Mouse (Mus musculus): ENCODE data around the gene Pax7. TPM values are rescaled to one million over a fixed set of nuclear protein-coding genes. Genes with fewer than 3 reads are reported as not detected.

Pax7 gene
- polyA plus RNA-seq, 1 experiment from 2014 or later: 0.04 TPM

- no peak overlapping the region for H3K27ac ChIP-seq (ENCODE audit: low read length)
- no peaks in the 10 kb centered on the region for H3K9me3 ChIP-seq (ENCODE audit: control insufficient read depth, low read length)
- no peak overlapping the region for H3K4me3 ChIP-seq (ENCODE audit: low read length)
- ATAC-seq (ENCODE audit: low read depth): no peak
- no peak overlapping the region for H3K4me2 ChIP-seq (ENCODE audit: low read depth, low read length)
- H3K9ac ChIP-seq (ENCODE audit: low read length): no peak overlapping the region
- H3K27me3 ChIP-seq (ENCODE audit: control insufficient read depth, insufficient read depth, low read depth, low read length): peaks cover 91% of the 10 kb centered on the region
- WGBS: 4% methylated on average over 9 of the region's 9 CpGs
- H3K36me3 ChIP-seq (ENCODE audit: control insufficient read depth, insufficient read depth, low read length): no peaks in the 10 kb centered on the region
- peaks cover 17% of the 10 kb centered on the region for H3K4me1 ChIP-seq (replicated peaks; ENCODE audit: control insufficient read depth, insufficient read depth, low read length)
Measured at GRCm38 (mm10) chr4:139819411-139820030, 13.8 kb downstream of the Pax7 start.

GRCm38 (mm10) chr4:139818163-139818562, 15.2 kb downstream of the Pax7 start:
- Histone ChIP-seq H3K4me3 (ENCODE audit: low read length) (no peak overlapping the region), H3K9ac (ENCODE audit: low read length) (no peak overlapping the region), H3K27ac (ENCODE audit: low read length) (no peak overlapping the region), H3K4me1 (replicated peaks; ENCODE audit: control insufficient read depth, insufficient read depth, low read length) (peaks cover 17% of the 10 kb centered on the region), H3K27me3 (ENCODE audit: control insufficient read depth, insufficient read depth, low read depth, low read length) (peaks cover 91% of the 10 kb centered on the region), H3K9me3 (ENCODE audit: control insufficient read depth, low read length) (no peaks in the 10 kb centered on the region), H3K4me2 (ENCODE audit: low read depth, low read length) (peak overlapping the region; percentile 22; the same call in 1 of the 2 replicates), H3K36me3 (ENCODE audit: control insufficient read depth, insufficient read depth, low read length) (no peaks in the 10 kb centered on the region)
- ATAC-seq (ENCODE audit: low read depth): peak; percentile 84
- 3% methylated on average over 7 of the region's 7 CpGs for WGBS

GRCm38 (mm10) chr4:139813371-139813960, 19.9 kb downstream of the Pax7 start:
- Histone ChIP-seq H3K36me3 (ENCODE audit: control insufficient read depth, insufficient read depth, low read length) (no peaks in the 10 kb centered on the region), H3K27me3 (ENCODE audit: control insufficient read depth, insufficient read depth, low read depth, low read length) (peaks cover 77% of the 10 kb centered on the region), H3K9ac (ENCODE audit: low read length) (no peak overlapping the region), H3K27ac (ENCODE audit: low read length) (no peak overlapping the region), H3K4me3 (ENCODE audit: low read length) (no peak overlapping the region), H3K4me1 (replicated peaks; ENCODE audit: control insufficient read depth, insufficient read depth, low read length) (peaks cover 10% of the 10 kb centered on the region), H3K4me2 (ENCODE audit: low read depth, low read length) (no peak overlapping the region), H3K9me3 (ENCODE audit: control insufficient read depth, low read length) (no peaks in the 10 kb centered on the region)
- no peak for ATAC-seq (ENCODE audit: low read depth)
- WGBS: 17% methylated on average over 9 of the region's 9 CpGs

- Histone ChIP-seq H3K4me2 (ENCODE audit: low read depth, low read length) (no peak overlapping the region), H3K4me3 (ENCODE audit: low read length) (no peak overlapping the region), H3K36me3 (ENCODE audit: control insufficient read depth, insufficient read depth, low read length) (no peaks in the 10 kb centered on the region), H3K9me3 (ENCODE audit: control insufficient read depth, low read length) (no peaks in the 10 kb centered on the region), H3K9ac (ENCODE audit: low read length) (no peak overlapping the region), H3K27ac (ENCODE audit: low read length) (no peak overlapping the region), H3K27me3 (ENCODE audit: control insufficient read depth, insufficient read depth, low read depth, low read length) (peaks cover 70% of the 10 kb centered on the region), H3K4me1 (replicated peaks; ENCODE audit: control insufficient read depth, insufficient read depth, low read length) (peaks cover 5% of the 10 kb centered on the region; the same call in 1 of the 2 replicates)
- 65% methylated on average over 4 of the region's 4 CpGs for WGBS
- no peak for ATAC-seq (ENCODE audit: low read depth)
Measured at GRCm38 (mm10) chr4:139811901-139812300, 21.4 kb downstream of the Pax7 start.

GRCm38 (mm10) chr4:139811475-139811874, 21.9 kb downstream of the Pax7 start:
- peaks cover 70% of the 10 kb centered on the region for H3K27me3 ChIP-seq (ENCODE audit: control insufficient read depth, insufficient read depth, low read depth, low read length)
- WGBS: 42% methylated on average over 5 of the region's 5 CpGs
- no peak overlapping the region for H3K4me2 ChIP-seq (ENCODE audit: low read depth, low read length)
- H3K4me3 ChIP-seq (ENCODE audit: low read length): no peak overlapping the region
- no peak for ATAC-seq (ENCODE audit: low read depth)
- H3K27ac ChIP-seq (ENCODE audit: low read length): no peak overlapping the region
- H3K4me1 ChIP-seq (replicated peaks; ENCODE audit: control insufficient read depth, insufficient read depth, low read length): peaks cover 5% of the 10 kb centered on the region; the same call in 1 of the 2 replicates
- H3K9ac ChIP-seq (ENCODE audit: low read length): no peak overlapping the region
- no peaks in the 10 kb centered on the region for H3K36me3 ChIP-seq (ENCODE audit: control insufficient read depth, insufficient read depth, low read length)
- H3K9me3 ChIP-seq (ENCODE audit: control insufficient read depth, low read length): no peaks in the 10 kb centered on the region

GRCm38 (mm10) chr4:139810762-139811438, 22.4 kb downstream of the Pax7 start:
- ATAC-seq (ENCODE audit: low read depth): no peak
- Histone ChIP-seq H3K4me1 (replicated peaks; ENCODE audit: control insufficient read depth, insufficient read depth, low read length) (peaks cover 5% of the 10 kb centered on the region; the same call in 1 of the 2 replicates), H3K4me3 (ENCODE audit: low read length) (0 out of 2 replicates have a peak overlapping the region, but pooled peaks have one; percentile 10), H3K4me2 (ENCODE audit: low read depth, low read length) (peak overlapping the region; percentile 36), H3K9me3 (ENCODE audit: control insufficient read depth, low read length) (no peaks in the 10 kb centered on the region), H3K27ac (ENCODE audit: low read length) (no peak overlapping the region), H3K36me3 (ENCODE audit: control insufficient read depth, insufficient read depth, low read length) (no peaks in the 10 kb centered on the region), H3K27me3 (ENCODE audit: control insufficient read depth, insufficient read depth, low read depth, low read length) (peaks cover 70% of the 10 kb centered on the region), H3K9ac (ENCODE audit: low read length) (no peak overlapping the region)
- WGBS: 9% methylated on average over 22 of the region's 22 CpGs

GRCm38 (mm10) chr4:139809381-139809820, 23.9 kb downstream of the Pax7 start:
- H3K4me2 ChIP-seq (ENCODE audit: low read depth, low read length): no peak overlapping the region
- peaks cover 5% of the 10 kb centered on the region; the same call in 1 of the 2 replicates for H3K4me1 ChIP-seq (replicated peaks; ENCODE audit: control insufficient read depth, insufficient read depth, low read length)
- H3K36me3 ChIP-seq (ENCODE audit: control insufficient read depth, insufficient read depth, low read length): no peaks in the 10 kb centered on the region
- no peak for ATAC-seq (ENCODE audit: low read depth)
- H3K9ac ChIP-seq (ENCODE audit: low read length): no peak overlapping the region
- WGBS: 52% methylated on average over 7 of the region's 7 CpGs
- no peak overlapping the region for H3K4me3 ChIP-seq (ENCODE audit: low read length)
- peaks cover 60% of the 10 kb centered on the region for H3K27me3 ChIP-seq (ENCODE audit: control insufficient read depth, insufficient read depth, low read depth, low read length)
- H3K9me3 ChIP-seq (ENCODE audit: control insufficient read depth, low read length): no peaks in the 10 kb centered on the region
- no peak overlapping the region for H3K27ac ChIP-seq (ENCODE audit: low read length)

- Histone ChIP-seq H3K4me1 (replicated peaks; ENCODE audit: control insufficient read depth, insufficient read depth, low read length) (peaks cover 5% of the 10 kb centered on the region; the same call in 1 of the 2 replicates), H3K4me2 (ENCODE audit: low read depth, low read length) (no peak overlapping the region), H3K9ac (ENCODE audit: low read length) (no peak overlapping the region), H3K9me3 (ENCODE audit: control insufficient read depth, low read length) (no peaks in the 10 kb centered on the region), H3K27ac (ENCODE audit: low read length) (no peak overlapping the region), H3K27me3 (ENCODE audit: control insufficient read depth, insufficient read depth, low read depth, low read length) (peaks cover 44% of the 10 kb centered on the region), H3K36me3 (ENCODE audit: control insufficient read depth, insufficient read depth, low read length) (no peaks in the 10 kb centered on the region), H3K4me3 (ENCODE audit: low read length) (no peak overlapping the region)
- ATAC-seq (ENCODE audit: low read depth): no peak
- WGBS: 30% methylated on average over 10 of the region's 10 CpGs
Measured at GRCm38 (mm10) chr4:139807820-139808219, 25.5 kb downstream of the Pax7 start.

- H3K9ac ChIP-seq (ENCODE audit: low read length): no peak overlapping the region
- no peak overlapping the region for H3K4me3 ChIP-seq (ENCODE audit: low read length)
- peaks cover 38% of the 10 kb centered on the region for H3K27me3 ChIP-seq (ENCODE audit: control insufficient read depth, insufficient read depth, low read depth, low read length)
- H3K4me2 ChIP-seq (ENCODE audit: low read depth, low read length): no peak overlapping the region
- no peak overlapping the region for H3K27ac ChIP-seq (ENCODE audit: low read length)
- WGBS: 14% methylated on average over 14 of the region's 14 CpGs
- ATAC-seq (ENCODE audit: low read depth): no peak
- H3K4me1 ChIP-seq (replicated peaks; ENCODE audit: control insufficient read depth, insufficient read depth, low read length): peaks cover 5% of the 10 kb centered on the region; the same call in 1 of the 2 replicates
- no peaks in the 10 kb centered on the region for H3K36me3 ChIP-seq (ENCODE audit: control insufficient read depth, insufficient read depth, low read length)
- no peaks in the 10 kb centered on the region for H3K9me3 ChIP-seq (ENCODE audit: control insufficient read depth, low read length)
Measured at GRCm38 (mm10) chr4:139807191-139807808, 26.0 kb downstream of the Pax7 start.

Data from lung, embryonic 16.5 days (tissue).